Mouse (Mus musculus): ENCODE results near the gene Chdh.

DNA sequence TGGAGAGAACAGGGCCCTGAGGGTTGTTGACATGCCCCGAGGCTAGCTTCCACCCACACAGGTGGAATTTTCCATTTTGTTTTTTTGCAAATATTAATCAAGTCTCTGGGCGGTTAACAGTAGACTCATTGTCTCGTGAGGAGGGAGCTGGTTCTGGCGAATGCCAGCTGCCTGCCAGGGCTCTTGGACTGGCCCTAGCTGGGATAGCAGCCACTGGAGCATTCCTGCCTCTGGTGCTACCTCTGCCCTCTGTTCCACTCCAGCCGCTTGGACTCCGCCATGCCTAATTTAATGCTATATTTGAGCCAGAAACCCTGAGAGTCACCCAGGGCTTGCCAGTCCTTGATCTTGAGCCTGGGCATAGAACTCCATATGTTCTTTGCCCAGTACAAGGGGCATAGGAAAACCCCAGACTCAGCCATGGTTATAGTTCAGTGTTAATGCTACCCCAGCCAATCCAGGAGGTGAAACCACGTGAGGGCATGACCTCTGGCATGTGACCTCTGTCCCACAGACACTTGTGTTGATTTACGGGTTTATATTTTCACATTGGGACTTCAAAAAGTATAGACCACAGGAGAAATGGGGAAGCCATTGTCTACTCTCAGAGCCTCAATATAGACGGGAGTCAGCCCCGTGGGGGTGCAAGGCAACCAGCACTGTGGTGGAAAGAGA lies 3.2 kb downstream of the Chdh start:
- no peak for TF ChIP-seq POLR2A (IDR thresholded peaks at IDR 0.05; ENCODE audit: low read depth, low read length)
- no peak for TF ChIP-seq CTCF (IDR thresholded peaks at IDR 0.05; ENCODE audit: borderline replicate concordance, insufficient read depth, low read length)

Data from embryonic fibroblast, embryonic 13.5 days (primary cell).